Mouse (Mus musculus): ENCODE results near the gene Snph. TPM values are rescaled to one million over a fixed set of nuclear protein-coding genes. Genes with fewer than 3 reads are reported as not detected.
"Not testable (repeated sequence)": the region's sequence is repeated elsewhere in the genome, so short reads cannot be mapped to it uniquely, and the experiment has no call there.

Gene Snph
- polyA plus RNA-seq, 1 experiment: 0.42 TPM

DNA sequence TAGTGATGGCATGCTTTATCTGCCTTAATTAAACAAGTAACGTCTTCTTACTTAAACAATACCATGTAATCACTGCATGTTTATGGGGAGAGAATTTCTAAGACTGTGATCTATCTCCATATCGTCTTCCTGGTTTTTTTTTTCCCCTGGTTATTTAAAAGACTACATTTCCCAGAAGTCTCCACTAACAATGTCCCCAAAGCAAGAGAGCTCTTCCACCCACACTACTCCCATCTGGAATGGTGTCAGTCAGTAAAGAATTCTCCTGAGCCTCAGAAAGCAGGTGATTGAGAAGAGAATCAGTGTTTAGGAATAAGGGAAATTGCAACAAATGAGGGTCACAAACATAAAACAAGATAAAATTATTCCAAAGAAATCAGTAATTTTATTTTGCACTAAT, 2.5 kb upstream of the Snph start:
- WGBS: 53% methylated on average over 2 of the region's 2 CpGs
- TF ChIP-seq POLR2A (IDR thresholded peaks at IDR 0.05; ENCODE audit: borderline replicate concordance, control insufficient read depth, low read depth, low read length): no peak
- no peak for TF ChIP-seq CTCF (IDR thresholded peaks at IDR 0.05; ENCODE audit: control insufficient read depth, insufficient read depth, low read length)
- Histone ChIP-seq H3K27ac (ENCODE audit: control insufficient read depth, insufficient read depth, low read depth, low read length, poor library complexity) (no peak overlapping the region), H3K4me1 (ENCODE audit: control insufficient read depth, insufficient read depth, low read length) (no peaks in the 10 kb centered on the region; the same call in 1 of the 2 replicates), H3K4me3 (replicated peaks; ENCODE audit: control insufficient read depth, low read depth, low read length) (no peak overlapping the region)

DNA sequence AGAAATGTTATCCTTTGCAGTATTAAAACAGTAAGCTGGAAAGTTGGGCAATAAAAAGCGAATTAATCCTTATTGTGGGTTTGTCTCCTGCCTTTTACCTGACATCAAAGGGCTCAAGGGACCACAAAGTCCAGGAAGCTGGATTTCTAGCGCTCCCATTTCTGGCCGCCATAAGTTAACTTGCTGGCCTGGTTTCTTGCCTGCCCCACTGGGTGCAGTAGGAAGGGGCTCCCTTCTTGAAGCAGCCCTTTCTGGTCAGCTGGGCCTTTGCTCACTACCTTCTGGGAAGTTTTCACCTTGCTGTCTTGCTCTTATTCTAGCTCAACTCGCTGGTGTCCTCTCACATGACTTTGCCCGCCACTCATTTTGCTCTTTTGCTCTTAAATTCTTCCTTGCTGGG, 589 bp upstream of the Snph start:
- Histone ChIP-seq H3K4me1 (ENCODE audit: control insufficient read depth, insufficient read depth, low read length) (no peaks in the 10 kb centered on the region; the same call in 1 of the 2 replicates), H3K4me3 (replicated peaks; ENCODE audit: control insufficient read depth, low read depth, low read length) (no peak overlapping the region), H3K27ac (ENCODE audit: control insufficient read depth, insufficient read depth, low read depth, low read length, poor library complexity) (no peak overlapping the region)
- 73% methylated on average over 5 of the region's 5 CpGs for WGBS
- TF ChIP-seq CTCF (IDR thresholded peaks at IDR 0.05; ENCODE audit: control insufficient read depth, insufficient read depth, low read length) (no peak), POLR2A (IDR thresholded peaks at IDR 0.05; ENCODE audit: borderline replicate concordance, control insufficient read depth, low read depth, low read length) (no peak)

DNA sequence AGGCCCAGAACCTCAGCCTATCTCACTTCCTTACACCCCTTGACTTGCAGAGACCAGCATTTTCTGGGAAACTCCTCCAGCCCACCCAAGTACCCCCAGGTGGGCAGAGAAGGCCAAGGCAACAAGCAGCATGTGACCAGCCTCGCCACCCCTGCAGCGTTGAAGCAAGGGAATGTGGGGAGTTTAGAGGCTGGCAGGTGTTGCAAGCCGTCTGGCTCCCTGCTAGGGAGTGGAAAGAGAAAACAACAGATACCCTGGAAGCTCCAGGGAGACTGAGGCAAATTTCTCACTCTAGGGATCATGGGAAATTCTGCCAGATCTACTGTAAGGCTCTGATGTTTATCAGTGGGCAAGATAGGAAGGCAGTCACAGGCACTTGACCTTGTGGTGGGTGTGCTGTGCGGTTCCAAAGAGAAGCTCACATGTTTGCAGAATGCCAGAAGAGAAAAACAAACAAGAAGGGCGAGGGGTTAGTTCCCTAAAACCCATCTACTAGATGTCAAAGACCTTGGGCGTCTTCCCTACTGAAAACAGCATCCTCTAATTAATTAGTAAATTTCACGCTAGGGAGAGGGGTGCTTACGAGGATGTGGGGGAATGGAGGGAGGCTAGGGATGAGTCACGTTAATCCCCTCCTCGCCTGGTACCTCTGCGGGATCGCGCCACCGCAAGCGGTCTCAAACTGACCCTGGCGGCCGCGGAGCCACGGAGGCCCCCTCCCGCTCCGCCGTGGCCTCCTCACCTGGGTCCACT, 811 bp downstream of the Snph start:
- Histone ChIP-seq H3K27ac (ENCODE audit: control insufficient read depth, insufficient read depth, low read depth, low read length, poor library complexity) (no peak overlapping the region), H3K4me3 (replicated peaks; ENCODE audit: control insufficient read depth, low read depth, low read length) (no peak overlapping the region), H3K4me1 (ENCODE audit: control insufficient read depth, insufficient read depth, low read length) (no peaks in the 10 kb centered on the region; the same call in 1 of the 2 replicates)
- no peak for TF ChIP-seq CTCF (IDR thresholded peaks at IDR 0.05; ENCODE audit: control insufficient read depth, insufficient read depth, low read length)
- TF ChIP-seq POLR2A (IDR thresholded peaks at IDR 0.05; ENCODE audit: borderline replicate concordance, control insufficient read depth, low read depth, low read length): no peak
- WGBS: 8% methylated on average over 21 of the region's 22 CpGs

DNA sequence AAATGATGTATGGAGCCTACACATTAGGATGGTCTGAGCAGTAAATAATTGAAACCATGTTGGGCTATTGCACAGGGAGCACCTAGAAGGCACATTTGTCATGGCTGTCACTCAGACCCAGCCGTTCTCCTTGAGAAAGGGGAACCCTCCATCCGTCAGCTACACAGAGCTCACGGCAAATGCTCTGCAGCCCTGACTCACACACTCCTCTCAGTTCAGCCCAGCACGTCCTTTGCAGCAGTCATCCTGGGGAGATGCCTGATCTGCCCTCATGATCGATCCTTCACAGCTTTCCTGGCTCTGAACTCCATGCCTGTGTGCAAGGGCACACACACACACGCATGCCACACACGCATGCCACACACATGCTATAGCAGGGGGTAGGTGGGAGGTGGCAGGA, 3.1 kb downstream of the Snph start:
- Histone ChIP-seq H3K27ac (ENCODE audit: control insufficient read depth, insufficient read depth, low read depth, low read length, poor library complexity) (no peak overlapping the region), H3K4me1 (ENCODE audit: control insufficient read depth, insufficient read depth, low read length) (no peaks in the 10 kb centered on the region), H3K4me3 (replicated peaks; ENCODE audit: control insufficient read depth, low read depth, low read length) (no peak overlapping the region)
- TF ChIP-seq CTCF (IDR thresholded peaks at IDR 0.05; ENCODE audit: control insufficient read depth, insufficient read depth, low read length) (no peak), POLR2A (IDR thresholded peaks at IDR 0.05; ENCODE audit: borderline replicate concordance, control insufficient read depth, low read depth, low read length) (no peak)
- 39% methylated on average over 7 of the region's 7 CpGs for WGBS

DNA sequence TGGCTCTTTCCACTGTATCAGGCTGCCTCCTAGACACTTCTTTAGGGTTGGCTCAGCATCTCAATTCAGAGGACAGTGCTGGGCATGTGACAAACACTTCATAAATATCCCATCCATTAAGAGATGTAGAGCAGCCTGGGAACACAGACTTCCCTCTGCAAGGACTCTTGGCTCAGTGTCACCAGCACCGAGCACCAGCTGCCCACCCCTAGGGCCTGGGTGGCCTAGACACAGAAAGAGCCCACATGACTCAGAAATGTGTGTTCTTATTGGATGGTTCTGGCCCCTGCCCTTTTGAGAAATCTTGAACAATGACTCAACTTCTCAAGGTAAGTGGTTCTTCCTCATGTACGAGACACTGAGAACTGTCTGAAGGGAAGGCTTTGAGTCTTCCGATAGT, 4.4 kb downstream of the Snph start:
- H3K4me3 ChIP-seq (replicated peaks; ENCODE audit: control insufficient read depth, low read depth, low read length): no peak overlapping the region
- WGBS: 83% methylated on average over 3 of the region's 3 CpGs
- no peaks in the 10 kb centered on the region for H3K4me1 ChIP-seq (ENCODE audit: control insufficient read depth, insufficient read depth, low read length)
- no peak overlapping the region for H3K27ac ChIP-seq (ENCODE audit: control insufficient read depth, insufficient read depth, low read depth, low read length, poor library complexity)
- TF ChIP-seq CTCF (IDR thresholded peaks at IDR 0.05; ENCODE audit: control insufficient read depth, insufficient read depth, low read length): no peak
- no peak for TF ChIP-seq POLR2A (IDR thresholded peaks at IDR 0.05; ENCODE audit: borderline replicate concordance, control insufficient read depth, low read depth, low read length)

DNA sequence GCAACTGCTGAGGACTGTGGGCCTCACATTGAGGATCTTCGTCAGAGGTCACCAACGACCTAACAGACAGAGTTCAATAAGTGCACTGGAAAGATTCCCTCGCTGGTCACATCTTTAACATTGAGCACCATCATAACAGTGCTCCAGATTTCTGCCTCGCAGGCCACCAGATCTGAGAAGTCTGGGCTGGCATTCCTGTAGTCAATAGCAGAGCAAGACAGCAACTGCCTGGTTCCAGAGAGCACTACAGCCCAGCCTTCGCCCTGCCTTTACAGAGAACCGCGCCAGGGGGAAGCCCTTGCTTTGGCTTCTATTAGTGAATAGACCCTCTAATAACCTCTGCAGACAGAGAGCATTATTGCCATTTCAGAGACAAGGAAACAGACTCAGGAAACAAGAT, 6.1 kb downstream of the Snph start:
- TF ChIP-seq CTCF (IDR thresholded peaks at IDR 0.05; ENCODE audit: control insufficient read depth, insufficient read depth, low read length) (no peak), POLR2A (IDR thresholded peaks at IDR 0.05; ENCODE audit: borderline replicate concordance, control insufficient read depth, low read depth, low read length) (no peak)
- no peak overlapping the region for H3K4me3 ChIP-seq (replicated peaks; ENCODE audit: control insufficient read depth, low read depth, low read length)
- 81% methylated on average over 7 of the region's 7 CpGs for WGBS
- no peaks in the 10 kb centered on the region for H3K4me1 ChIP-seq (ENCODE audit: control insufficient read depth, insufficient read depth, low read length)
- no peak overlapping the region for H3K27ac ChIP-seq (ENCODE audit: control insufficient read depth, insufficient read depth, low read depth, low read length, poor library complexity)

DNA sequence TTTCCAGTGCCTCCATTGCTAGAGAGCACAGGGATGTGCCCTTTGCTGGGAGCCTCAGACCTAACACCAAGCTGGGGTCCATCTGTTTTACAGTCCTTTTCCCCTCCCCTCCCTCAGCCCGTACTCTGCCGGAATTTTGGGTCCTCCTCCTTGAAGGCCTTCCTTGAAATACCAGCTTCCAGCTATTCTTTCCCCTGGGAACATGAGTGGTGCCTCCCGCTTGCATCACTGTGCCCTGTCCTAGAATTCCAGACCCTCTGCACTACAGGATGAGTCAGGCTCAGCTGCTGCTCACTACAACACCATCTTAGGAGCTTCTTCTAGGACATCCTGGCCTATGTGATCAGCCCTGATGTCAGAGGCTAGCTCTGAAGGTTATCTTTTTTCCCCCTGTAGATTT, 8.6 kb downstream of the Snph start:
- WGBS: 67% methylated on average over 3 of the region's 3 CpGs
- no peak overlapping the region for H3K4me3 ChIP-seq (replicated peaks; ENCODE audit: control insufficient read depth, low read depth, low read length)
- H3K4me1 ChIP-seq (ENCODE audit: control insufficient read depth, insufficient read depth, low read length): no peaks in the 10 kb centered on the region
- no peak overlapping the region for H3K27ac ChIP-seq (ENCODE audit: control insufficient read depth, insufficient read depth, low read depth, low read length, poor library complexity)
- TF ChIP-seq CTCF (IDR thresholded peaks at IDR 0.05; ENCODE audit: control insufficient read depth, insufficient read depth, low read length): no peak
- no peak for TF ChIP-seq POLR2A (IDR thresholded peaks at IDR 0.05; ENCODE audit: borderline replicate concordance, control insufficient read depth, low read depth, low read length)

DNA sequence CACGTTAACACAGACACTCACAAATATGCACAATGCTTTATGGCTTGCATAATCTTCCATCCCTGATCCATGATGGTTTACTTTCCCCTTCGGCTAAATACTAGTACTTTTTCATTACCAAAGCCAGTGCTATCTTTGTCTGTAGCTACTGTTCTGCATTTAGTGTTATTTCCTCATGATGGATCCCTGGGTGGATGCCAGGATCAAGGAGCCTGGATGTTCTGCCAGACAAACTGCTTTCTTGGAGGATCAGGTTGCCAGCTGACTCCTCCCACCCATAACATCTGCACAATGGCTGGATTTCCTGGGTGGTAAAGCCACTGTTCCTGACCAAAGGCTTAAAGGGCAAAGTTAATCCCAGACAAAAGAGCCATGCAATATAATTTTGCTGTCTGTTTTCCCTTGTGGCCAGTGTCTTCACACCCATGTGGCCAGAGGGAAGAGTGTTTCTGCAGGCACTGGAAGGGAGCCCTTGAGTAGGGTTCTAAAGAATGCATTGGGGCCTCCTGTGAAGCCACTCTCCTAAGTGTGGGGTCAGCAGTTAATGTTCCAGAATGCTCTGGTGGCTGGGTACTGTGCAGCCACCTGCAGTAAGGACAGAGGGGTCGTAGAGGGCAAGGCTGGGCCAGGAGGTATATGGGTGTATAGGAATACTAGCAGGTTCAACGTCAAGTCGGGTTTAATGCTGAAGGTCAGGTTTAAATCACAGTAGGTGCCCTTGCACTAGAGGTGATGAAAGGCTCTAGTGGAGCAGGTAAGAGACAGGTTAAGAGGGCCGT, 15.7 kb downstream of the Snph start:
- Histone ChIP-seq H3K4me3 (replicated peaks; ENCODE audit: control insufficient read depth, low read depth, low read length) (no peak overlapping the region), H3K27ac (ENCODE audit: control insufficient read depth, insufficient read depth, low read depth, low read length, poor library complexity) (no peak overlapping the region), H3K4me1 (ENCODE audit: control insufficient read depth, insufficient read depth, low read length) (no peaks in the 10 kb centered on the region)
- no peak for TF ChIP-seq POLR2A (IDR thresholded peaks at IDR 0.05; ENCODE audit: borderline replicate concordance, control insufficient read depth, low read depth, low read length)
- no peak for TF ChIP-seq CTCF (IDR thresholded peaks at IDR 0.05; ENCODE audit: control insufficient read depth, insufficient read depth, low read length)
- 69% methylated on average over 6 of the region's 6 CpGs for WGBS

DNA sequence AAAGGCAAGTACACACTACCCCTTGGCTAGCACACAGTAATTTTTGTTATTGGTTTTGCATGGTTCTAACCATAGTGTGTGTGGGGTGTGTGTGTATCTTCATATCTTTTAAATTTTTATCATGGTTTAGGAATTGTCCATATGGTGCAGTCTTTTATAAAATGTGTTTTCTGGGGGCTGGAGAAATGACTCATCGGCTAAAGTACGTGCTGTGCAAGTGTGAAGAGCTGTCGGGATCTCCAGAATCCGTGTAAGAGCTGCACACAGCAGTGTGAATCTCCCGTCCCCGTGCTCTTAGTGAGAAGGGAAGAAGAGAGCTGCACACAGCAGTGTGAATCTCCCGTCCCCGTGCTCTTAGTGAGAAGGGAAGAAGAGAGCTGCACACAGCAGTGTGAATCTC, 16.6 kb downstream of the Snph start:
- not testable (repeated sequence) for H3K27ac ChIP-seq (ENCODE audit: control insufficient read depth, insufficient read depth, low read depth, low read length, poor library complexity); H3K4me1 ChIP-seq (ENCODE audit: control insufficient read depth, insufficient read depth, low read length); H3K4me3 ChIP-seq (replicated peaks; ENCODE audit: control insufficient read depth, low read depth, low read length)
- 75% methylated on average over 8 of the region's 8 CpGs for WGBS
